Mouse (Mus musculus) megakaryocyte, adult 5-6 weeks (primary cell): Measurements from ENCODE around the gene Clmn. TPM values are rescaled to one million over a fixed set of nuclear protein-coding genes. Genes with fewer than 3 reads are reported as not detected.
"Not testable (repeated sequence)": the region's sequence is repeated elsewhere in the genome, so short reads cannot be mapped to it uniquely, and the experiment has no call there.

Experiments used
- ATAC-seq: 2 replicates; pipeline ENCODE4 v1.8.0; 2016; ENCODE audit warnings: mild to moderate bottlenecking, inconsistent platforms; ENCODE audit not compliant: poor library complexity, severe bottlenecking
- total RNA-seq, 2 experiments: library from RNA; stranded (forward) in 1 of 2; stranded (reverse) in 1 of 2; fragments of 153-499, 151-499 nt in 1 of 2; fragments of 221-1000, 200-1000 nt in 1 of 2; gene quantifications; 2 replicates each; pipeline versions ENCODE4 v1.2.3 to v1.2.4; 2015 to 2017

The Clmn gene
- total RNA-seq, 2 experiments from 2014 or later, result 0.04 to 0.22 TPM

GRCm38 (mm10) chr12:104844279-104844678 is 20.6 kb downstream of the Clmn start:
- ATAC-seq, result no peak

- ATAC-seq, result no peak
These were observed 23.6 kb downstream of the Clmn start for GRCm38 (mm10) chr12:104841256-104841655.

- ATAC-seq, result no peak
These were observed 25.9 kb downstream of the Clmn start for GRCm38 (mm10) chr12:104838987-104839386.

- ATAC-seq, result no peak
These were observed 26.4 kb downstream of the Clmn start for GRCm38 (mm10) chr12:104838462-104838861.

- ATAC-seq, result no peak
These were observed 26.9 kb downstream of the Clmn start for GRCm38 (mm10) chr12:104837957-104838401.

- no peak for ATAC-seq
These were observed 27.6 kb downstream of the Clmn start for GRCm38 (mm10) chr12:104837111-104837837.

GRCm38 (mm10) chr12:104836230-104836629 is 28.6 kb downstream of the Clmn start:
- peak; percentile 81 for ATAC-seq

- peak; percentile 19 for ATAC-seq
These were observed 29.3 kb downstream of the Clmn start for GRCm38 (mm10) chr12:104835369-104836094.

GRCm38 (mm10) chr12:104834772-104835171 is 30.1 kb downstream of the Clmn start:
- ATAC-seq, result peak; percentile 65

GRCm38 (mm10) chr12:104830666-104831435 is 34.0 kb downstream of the Clmn start:
- no peak for ATAC-seq

- no peak for ATAC-seq
These were observed 34.6 kb downstream of the Clmn start for GRCm38 (mm10) chr12:104830283-104830639.

GRCm38 (mm10) chr12:104829596-104830282 is 35.1 kb downstream of the Clmn start:
- ATAC-seq, result peak; percentile 66

GRCm38 (mm10) chr12:104828986-104829385 is 35.9 kb downstream of the Clmn start:
- not testable (repeated sequence) for ATAC-seq

GRCm38 (mm10) chr12:104827721-104828120 is 37.2 kb downstream of the Clmn start:
- ATAC-seq, result no peak

- no peak for ATAC-seq
These were observed 40.0 kb downstream of the Clmn start for GRCm38 (mm10) chr12:104824907-104825267.

GRCm38 (mm10) chr12:104824244-104824906 is 40.5 kb downstream of the Clmn start:
- ATAC-seq, result peak; percentile 60

GRCm38 (mm10) chr12:104823722-104824121 is 41.2 kb downstream of the Clmn start:
- no peak for ATAC-seq

- no peak for ATAC-seq
These were observed 41.9 kb downstream of the Clmn start for GRCm38 (mm10) chr12:104822838-104823599.

GRCm38 (mm10) chr12:104822151-104822550 is 42.7 kb downstream of the Clmn start:
- ATAC-seq, result no peak

GRCm38 (mm10) chr12:104820061-104820460 is 44.8 kb downstream of the Clmn start:
- ATAC-seq, result no peak
